Mouse (Mus musculus) MEL (cell line): ENCODE results near the gene Wdr1.

Source experiments
- CHD2 ChIP-seq: IDR thresholded peaks from 2 replicates; pipeline ENCODE4 v1.6.1; 2011; ENCODE audit warnings: low read length, improper control_type of control experiment
- MAFK ChIP-seq: IDR thresholded peaks from 2 replicates; pipeline ENCODE4 v1.6.1; 2011; ENCODE audit warnings: low read depth, mild to moderate bottlenecking, low read length, improper control_type of control experiment, borderline replicate concordance
- POLR2A ChIP-seq, 2 experiments: IDR thresholded peaks; 2 replicates each; pipeline ENCODE4 v1.6.1; 2011 to 2012; ENCODE audit warnings: low read length in 2 of 2, mild to moderate bottlenecking in 2 of 2, control low read depth in 1 of 2, improper control_type of control experiment in 1 of 2, low read depth in 1 of 2, moderate library complexity in 1 of 2; ENCODE audit not compliant: control insufficient read depth in 1 of 2, insufficient read depth in 1 of 2, poor library complexity in 1 of 2
- POLR2AphosphoS5 ChIP-seq: IDR thresholded peaks from 2 replicates; pipeline ENCODE4 v1.6.1; 2012; ENCODE audit warnings: low read depth, borderline replicate concordance, mild to moderate bottlenecking, inconsistent platforms, low read length, moderate library complexity, mixed read lengths
- TCF12 ChIP-seq: IDR thresholded peaks from 2 replicates; pipeline ENCODE4 v1.6.1; 2014; ENCODE audit warnings: low read depth, mild to moderate bottlenecking, inconsistent platforms, low read length, improper control_type of control experiment, moderate library complexity

DNA sequence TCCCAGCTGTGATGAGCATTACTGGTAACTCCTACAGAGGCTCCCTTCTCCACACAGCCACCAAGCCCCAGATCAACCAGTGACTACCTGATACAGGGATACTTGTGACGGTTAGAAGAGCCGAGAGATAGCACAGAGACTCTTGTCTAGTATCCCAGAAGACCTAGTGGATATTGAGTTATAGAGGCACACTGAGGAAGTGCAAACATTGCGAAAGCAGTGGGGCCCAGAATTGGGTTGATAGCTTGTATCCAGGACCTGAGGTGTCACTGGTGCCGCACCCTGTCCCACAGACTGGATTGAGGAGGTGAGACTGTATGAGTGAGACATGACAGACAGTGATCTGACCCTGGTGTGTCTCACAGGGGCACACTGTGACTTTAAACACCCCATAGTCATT lies 60.0 kb downstream of the Wdr1 start, which contains the start of gene Slc2a9:
- 0 out of 2 replicates have a peak, but pooled peaks have one; percentile 1 for TF ChIP-seq TCF12
- no peak for TF ChIP-seq MAFK
- no peak for TF ChIP-seq POLR2A (IDR thresholded peaks at IDR 0.05; ENCODE audit: control insufficient read depth in 1 of 2, insufficient read depth in 1 of 2, low read depth in 1 of 2, low read length in 2 of 2, poor library complexity in 1 of 2)
- TF ChIP-seq POLR2AphosphoS5 = no peak
- no peak for TF ChIP-seq CHD2
